Mouse (Mus musculus): Measurements from ENCODE around the gene Tprn. TPM values are rescaled to one million over a fixed set of nuclear protein-coding genes. Genes with fewer than 3 reads are reported as not detected.

The Tprn gene
- polyA plus RNA-seq, 1 experiment = 24.4 TPM

DNA sequence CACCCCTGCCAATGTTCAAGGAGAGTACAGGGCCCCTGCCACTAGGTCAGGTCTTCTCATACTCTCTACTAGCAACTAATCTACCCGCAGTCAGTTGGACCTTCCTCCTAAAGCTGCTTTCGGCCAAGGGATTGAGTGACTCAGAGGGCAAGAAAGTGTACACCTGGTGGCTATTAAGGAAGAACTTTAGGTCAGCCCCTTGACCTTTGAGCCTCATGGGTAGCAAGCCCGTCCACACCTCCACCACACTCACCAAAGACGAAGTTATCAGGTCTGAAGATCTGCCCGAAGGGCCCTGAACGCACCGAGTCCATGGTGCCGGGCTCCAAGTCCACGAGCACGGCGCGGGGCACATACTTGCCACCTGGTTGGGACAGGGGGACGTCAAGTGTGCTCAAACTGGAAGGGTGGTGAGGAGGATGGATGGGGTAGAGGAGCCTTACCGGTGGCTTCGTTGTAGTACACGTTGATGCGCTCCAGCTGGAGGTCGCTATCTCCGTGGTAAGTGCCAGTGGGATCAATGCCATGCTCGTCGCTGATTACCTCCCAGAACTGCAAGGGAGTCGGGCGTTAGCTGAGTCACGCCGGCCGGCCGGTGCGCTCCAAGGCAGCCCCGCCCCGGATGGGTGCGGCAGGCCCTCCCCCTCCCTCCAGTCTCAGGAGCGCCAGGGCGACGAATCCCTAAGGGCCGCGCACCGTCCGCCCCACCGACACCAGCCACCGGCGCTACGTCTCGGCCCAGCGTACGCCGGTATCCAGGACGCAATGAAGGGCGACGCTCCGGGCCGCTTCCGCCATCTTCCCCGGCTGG is 38.5 kb upstream of the Tprn start:
- peak; percentile 82 for DNase-seq
- H3K36me3 ChIP-seq (ENCODE audit: control insufficient read depth, insufficient read depth, low read length) = 0 out of 2 replicates have a peak, but pooled peaks cover 3% of the 10 kb centered on the region
- WGBS = 1% methylated on average over 53 of the region's 53 CpGs
- peaks cover 11% of the 10 kb centered on the region for H3K4me1 ChIP-seq (replicated peaks; ENCODE audit: control insufficient read depth, insufficient read depth, low read length)
- peak overlapping the region; percentile 64 for H3K4me3 ChIP-seq (ENCODE audit: control insufficient read depth, insufficient read depth, low read length)
- H3K27me3 ChIP-seq (ENCODE audit: control insufficient read depth, insufficient read depth, low read length) = no peaks in the 10 kb centered on the region
- H3K27ac ChIP-seq (ENCODE audit: control insufficient read depth, insufficient read depth, low read length) = peak overlapping the region; percentile 68
- TF ChIP-seq POLR2A (IDR thresholded peaks at IDR 0.05; ENCODE audit: control insufficient read depth, extremely low read depth, insufficient read depth, low read length, poor library complexity) (no peak), CTCF (IDR thresholded peaks at IDR 0.05; ENCODE audit: borderline replicate concordance, control insufficient read depth, extremely low read depth, insufficient read depth, low read length, poor library complexity) (no peak)

DNA sequence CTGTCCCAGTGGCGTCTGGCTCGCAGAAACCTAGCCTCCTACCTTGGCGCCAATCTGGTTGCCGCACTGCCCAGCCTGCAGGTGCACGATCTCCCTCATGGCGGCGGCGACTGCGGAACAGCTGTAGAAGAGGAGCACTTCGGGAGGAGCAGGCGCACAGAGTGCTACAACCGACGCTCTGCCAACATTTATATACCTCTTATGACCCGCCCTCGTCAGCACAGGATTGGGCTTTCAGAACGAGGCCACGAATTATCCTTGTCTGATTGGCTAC is 38.0 kb upstream of the Tprn start, which contains the start of gene Tubb4b:
Gene Tubb4b, minus strand, starts transcription at position 211 of the 274 bp plus-strand sequence.
- no peak for TF ChIP-seq CTCF (IDR thresholded peaks at IDR 0.05; ENCODE audit: borderline replicate concordance, control insufficient read depth, extremely low read depth, insufficient read depth, low read length, poor library complexity)
- TF ChIP-seq POLR2A (IDR thresholded peaks at IDR 0.05; ENCODE audit: control insufficient read depth, extremely low read depth, insufficient read depth, low read length, poor library complexity) = peak; percentile 97
- DNase-seq = no peak
- H3K4me3 ChIP-seq (ENCODE audit: control insufficient read depth, insufficient read depth, low read length) = peak within 1 kb of the TSS; percentile 64
- 0 out of 2 replicates have a peak, but pooled peaks cover 3% of the 10 kb centered on the region for H3K36me3 ChIP-seq (ENCODE audit: control insufficient read depth, insufficient read depth, low read length)
- H3K27me3 ChIP-seq (ENCODE audit: control insufficient read depth, insufficient read depth, low read length) = no peaks in the 10 kb centered on the region
- peak within 1 kb of the TSS; percentile 84 for H3K27ac ChIP-seq (ENCODE audit: control insufficient read depth, insufficient read depth, low read length)
- peaks cover 14% of the 10 kb centered on the region for H3K4me1 ChIP-seq (replicated peaks; ENCODE audit: control insufficient read depth, insufficient read depth, low read length)
- WGBS = 1% methylated on average over 17 of the region's 17 CpGs

DNA sequence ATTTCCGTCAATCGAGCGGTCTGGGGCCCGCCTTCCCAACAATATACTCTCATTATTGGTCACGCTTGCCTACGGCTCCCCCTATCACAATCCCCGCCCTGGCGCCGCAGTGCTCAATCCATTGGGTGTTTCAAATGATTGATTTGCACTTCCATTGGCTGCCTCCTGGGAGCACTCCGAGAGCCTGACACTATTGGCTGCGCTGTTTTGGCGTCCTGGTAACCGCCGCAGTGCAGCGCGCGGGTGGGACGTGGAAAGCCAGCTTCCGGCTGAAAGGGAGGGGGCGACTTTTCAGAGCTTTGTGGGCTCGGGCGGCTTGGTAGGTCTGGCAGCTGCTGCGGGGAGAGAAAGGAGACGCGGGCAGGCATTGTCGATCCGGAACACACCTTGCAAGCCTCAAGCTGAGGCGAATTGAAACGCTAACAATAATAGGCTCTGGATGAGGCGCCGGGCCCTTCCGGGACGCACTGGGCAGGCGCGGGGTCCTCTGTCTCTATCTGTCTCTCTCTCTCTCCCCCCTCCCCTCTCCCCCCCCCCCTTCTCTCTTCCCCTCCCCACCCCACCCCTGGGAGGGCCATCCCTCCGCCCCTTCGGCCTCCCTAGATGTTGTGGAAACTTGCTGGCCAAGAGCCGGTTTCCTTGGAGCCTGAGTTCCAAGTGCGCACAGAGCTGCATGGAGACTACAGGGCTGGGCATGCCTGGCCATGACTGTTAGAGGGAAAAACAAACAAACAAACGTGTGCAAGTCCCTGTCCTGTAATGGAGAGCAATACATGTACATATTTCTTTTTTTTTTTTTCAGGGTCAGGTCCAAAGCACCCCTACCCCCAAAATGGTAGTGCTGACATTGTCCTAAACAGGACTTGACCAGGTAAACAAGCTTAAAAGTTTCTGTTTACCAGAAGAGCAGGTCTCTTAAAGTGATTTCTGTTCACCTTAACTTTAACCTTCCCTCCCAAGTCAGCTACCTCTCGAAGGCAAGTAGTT is 37.4 kb upstream of the Tprn start:
- Histone ChIP-seq H3K27ac (ENCODE audit: control insufficient read depth, insufficient read depth, low read length) (peak overlapping the region; percentile 84), H3K36me3 (ENCODE audit: control insufficient read depth, insufficient read depth, low read length) (0 out of 2 replicates have a peak, but pooled peaks cover 3% of the 10 kb centered on the region), H3K27me3 (ENCODE audit: control insufficient read depth, insufficient read depth, low read length) (no peaks in the 10 kb centered on the region), H3K4me3 (ENCODE audit: control insufficient read depth, insufficient read depth, low read length) (peak overlapping the region; percentile 54), H3K4me1 (replicated peaks; ENCODE audit: control insufficient read depth, insufficient read depth, low read length) (peaks cover 14% of the 10 kb centered on the region)
- 2% methylated on average over 41 of the region's 41 CpGs for WGBS
- peak; percentile 97 for DNase-seq
- TF ChIP-seq CTCF (IDR thresholded peaks at IDR 0.05; ENCODE audit: borderline replicate concordance, control insufficient read depth, extremely low read depth, insufficient read depth, low read length, poor library complexity) (no peak), POLR2A (IDR thresholded peaks at IDR 0.05; ENCODE audit: control insufficient read depth, extremely low read depth, insufficient read depth, low read length, poor library complexity) (0 out of 2 replicates have a peak, but pooled peaks have one; percentile 75)

DNA sequence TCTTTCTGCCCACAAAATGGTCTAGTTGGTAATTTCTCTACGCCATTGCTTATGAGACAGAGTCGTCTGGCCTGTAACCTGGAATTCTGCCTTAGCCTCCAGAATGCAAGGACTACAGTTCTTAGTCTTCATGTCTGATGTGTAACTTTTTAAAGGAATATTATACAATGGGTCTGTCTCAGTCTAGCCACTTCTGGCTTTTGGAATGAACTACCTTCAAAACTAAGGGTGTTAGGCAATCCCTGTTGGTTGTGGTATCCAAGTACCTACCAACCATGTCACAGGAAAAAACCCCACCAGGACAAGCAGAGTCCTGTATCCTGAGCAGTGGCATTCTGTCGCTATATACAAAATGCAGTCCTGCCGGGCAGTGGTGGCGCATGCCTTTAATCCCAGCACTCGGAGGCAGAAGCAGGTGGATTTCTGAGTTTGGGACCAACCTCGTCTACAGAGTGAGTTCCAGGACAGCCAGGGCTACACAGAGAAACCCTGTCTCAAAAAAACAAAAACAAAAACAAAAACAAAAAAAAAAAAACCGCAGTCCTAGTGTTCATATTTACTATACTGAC is 36.5 kb upstream of the Tprn start:
- H3K36me3 ChIP-seq (ENCODE audit: control insufficient read depth, insufficient read depth, low read length) = 0 out of 2 replicates have a peak, but pooled peaks cover 3% of the 10 kb centered on the region
- H3K4me3 ChIP-seq (ENCODE audit: control insufficient read depth, insufficient read depth, low read length) = no peak overlapping the region
- H3K27ac ChIP-seq (ENCODE audit: control insufficient read depth, insufficient read depth, low read length) = no peak overlapping the region; the same call in 1 of the 2 replicates
- no peaks in the 10 kb centered on the region for H3K27me3 ChIP-seq (ENCODE audit: control insufficient read depth, insufficient read depth, low read length)
- WGBS = 93% methylated on average over 8 of the region's 8 CpGs
- H3K4me1 ChIP-seq (replicated peaks; ENCODE audit: control insufficient read depth, insufficient read depth, low read length) = peaks cover 14% of the 10 kb centered on the region
- DNase-seq = no peak
- TF ChIP-seq POLR2A (IDR thresholded peaks at IDR 0.05; ENCODE audit: control insufficient read depth, extremely low read depth, insufficient read depth, low read length, poor library complexity) = no peak
- TF ChIP-seq CTCF (IDR thresholded peaks at IDR 0.05; ENCODE audit: borderline replicate concordance, control insufficient read depth, extremely low read depth, insufficient read depth, low read length, poor library complexity) = no peak

DNA sequence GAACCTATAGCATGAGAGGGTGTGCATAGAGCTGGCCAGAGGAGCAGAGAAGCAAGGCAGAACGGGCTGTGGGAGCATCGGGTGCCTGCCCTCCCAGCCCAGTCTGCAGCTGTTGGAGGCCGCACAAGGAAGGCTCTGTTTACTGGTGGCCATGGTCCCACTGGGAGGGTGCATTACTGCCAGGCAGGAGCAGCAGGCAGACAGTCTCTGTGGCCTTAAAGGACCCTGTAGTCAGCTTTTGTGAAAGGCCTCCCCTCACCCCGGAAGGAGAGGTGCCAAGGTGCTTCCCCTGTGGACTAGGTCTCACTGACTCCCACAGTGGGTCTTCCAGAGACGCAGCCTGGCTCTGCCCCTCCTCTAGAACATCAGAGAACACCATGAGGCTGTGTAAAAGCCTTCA is 35.6 kb upstream of the Tprn start:
- H3K4me1 ChIP-seq (replicated peaks; ENCODE audit: control insufficient read depth, insufficient read depth, low read length) = peaks cover 14% of the 10 kb centered on the region
- 90% methylated on average over 5 of the region's 5 CpGs for WGBS
- no peak overlapping the region for H3K4me3 ChIP-seq (ENCODE audit: control insufficient read depth, insufficient read depth, low read length)
- no peaks in the 10 kb centered on the region for H3K27me3 ChIP-seq (ENCODE audit: control insufficient read depth, insufficient read depth, low read length)
- 0 out of 2 replicates have a peak, but pooled peaks cover under 1% of the 10 kb centered on the region for H3K36me3 ChIP-seq (ENCODE audit: control insufficient read depth, insufficient read depth, low read length)
- TF ChIP-seq POLR2A (IDR thresholded peaks at IDR 0.05; ENCODE audit: control insufficient read depth, extremely low read depth, insufficient read depth, low read length, poor library complexity) (no peak), CTCF (IDR thresholded peaks at IDR 0.05; ENCODE audit: borderline replicate concordance, control insufficient read depth, extremely low read depth, insufficient read depth, low read length, poor library complexity) (no peak)
- DNase-seq = no peak
- no peak overlapping the region for H3K27ac ChIP-seq (ENCODE audit: control insufficient read depth, insufficient read depth, low read length)

DNA sequence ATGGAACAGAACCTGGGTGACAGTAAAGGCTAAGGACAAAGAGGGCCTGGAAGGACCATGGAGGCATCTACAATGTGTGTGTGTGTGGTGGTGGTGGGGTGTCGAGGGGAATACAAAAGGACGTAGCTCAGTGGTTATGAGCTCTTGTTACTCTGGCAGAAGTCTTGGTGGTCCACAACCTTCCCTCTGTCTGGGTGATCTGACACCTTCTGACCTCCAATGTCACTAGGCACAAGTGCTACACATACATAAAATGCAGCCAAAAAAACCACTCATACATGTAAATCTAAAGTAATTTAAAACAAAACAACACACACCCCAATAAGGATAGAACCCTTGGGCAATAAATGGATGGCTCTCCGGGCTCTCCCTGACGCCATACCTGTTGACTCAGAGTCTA is 35.0 kb upstream of the Tprn start:
- WGBS = 97% methylated on average over 4 of the region's 4 CpGs
- no peak overlapping the region for H3K4me3 ChIP-seq (ENCODE audit: control insufficient read depth, insufficient read depth, low read length)
- no peak overlapping the region for H3K27ac ChIP-seq (ENCODE audit: control insufficient read depth, insufficient read depth, low read length)
- H3K27me3 ChIP-seq (ENCODE audit: control insufficient read depth, insufficient read depth, low read length) = no peaks in the 10 kb centered on the region
- H3K4me1 ChIP-seq (replicated peaks; ENCODE audit: control insufficient read depth, insufficient read depth, low read length) = peaks cover 14% of the 10 kb centered on the region
- no peak for DNase-seq
- no peaks in the 10 kb centered on the region for H3K36me3 ChIP-seq (ENCODE audit: control insufficient read depth, insufficient read depth, low read length)
- TF ChIP-seq POLR2A (IDR thresholded peaks at IDR 0.05; ENCODE audit: control insufficient read depth, extremely low read depth, insufficient read depth, low read length, poor library complexity) (no peak), CTCF (IDR thresholded peaks at IDR 0.05; ENCODE audit: borderline replicate concordance, control insufficient read depth, extremely low read depth, insufficient read depth, low read length, poor library complexity) (no peak)
